Mouse (Mus musculus) MEL (cell line): ENCODE measurements around the gene Cgref1. TPM values are rescaled to one million over a fixed set of nuclear protein-coding genes. Genes with fewer than 3 reads are reported as not detected.
A peak's percentile ranks its signal among the peaks of the same experiment; 100 is the strongest.

Experiments used
- DNase-seq: peaks from one replicate; pipeline ENCODE4 v3.0.0; 2011; ENCODE audit warnings: low read depth, low spot score
- H3K27ac ChIP-seq: 2 replicates; pipeline ENCODE4 v1.5.1; 2012; ENCODE audit warnings: low read depth, mild to moderate bottlenecking, control low read depth, low read length, moderate library complexity; ENCODE audit not compliant: control insufficient read depth
- H3K27me3 ChIP-seq, 2 experiments: fragments of 150-350 bp in 1 of 2; sonication (generic) in 1 of 2; 2 replicates each; pipeline ENCODE4 v1.6.1; 2012; ENCODE audit warnings: low read length in 2 of 2, mild to moderate bottlenecking in 2 of 2, improper control_type of control experiment in 1 of 2, moderate library complexity in 1 of 2; ENCODE audit not compliant: insufficient read depth in 2 of 2, control insufficient read depth in 1 of 2
- H3K36me3 ChIP-seq, 2 experiments: 2 replicates each; pipeline ENCODE4 v1.6.1; 2012 to 2014; ENCODE audit warnings: low read length in 2 of 2, improper control_type of control experiment in 1 of 2, inconsistent platforms in 1 of 2, mild to moderate bottlenecking in 1 of 2; ENCODE audit not compliant: insufficient read depth in 2 of 2, control insufficient read depth in 1 of 2
- H3K4me1 ChIP-seq, 2 experiments: fragments of 150-350 bp in 1 of 2; sonication (generic) in 1 of 2; 2 replicates each; pipeline ENCODE4 v1.6.1; 2012; ENCODE audit warnings: low read length in 2 of 2, improper control_type of control experiment in 1 of 2, mild to moderate bottlenecking in 1 of 2; ENCODE audit not compliant: insufficient read depth in 2 of 2, control insufficient read depth in 1 of 2
- H3K4me3 ChIP-seq, 2 experiments: fragments of 150-350 bp in 1 of 2; sonication (generic) in 1 of 2; 2 replicates each; pipeline ENCODE4 v1.5.1; 2012; ENCODE audit warnings: low read depth in 2 of 2, low read length in 2 of 2, mild to moderate bottlenecking in 2 of 2, moderate library complexity in 2 of 2, control low read depth in 1 of 2, improper control_type of control experiment in 1 of 2; ENCODE audit not compliant: control insufficient read depth in 1 of 2, insufficient read depth in 1 of 2
- H3K79me2 ChIP-seq: 2 replicates; pipeline ENCODE4 v1.6.1; 2012; ENCODE audit warnings: mild to moderate bottlenecking, low read length, moderate library complexity; ENCODE audit not compliant: control insufficient read depth, poor library complexity, insufficient read depth
- H3K9ac ChIP-seq: 2 replicates; pipeline ENCODE4 v1.6.1; 2012; ENCODE audit warnings: low read depth, mild to moderate bottlenecking, control low read depth, low read length, moderate library complexity; ENCODE audit not compliant: control insufficient read depth, poor library complexity, severe bottlenecking
- H3K9me3 ChIP-seq: fragments of 150-350 bp; sonication (generic); replicated peaks from 2 replicates; pipeline ENCODE4 v1.6.1; 2012; ENCODE audit warnings: mild to moderate bottlenecking, low read length, improper control_type of control experiment, moderate library complexity; ENCODE audit not compliant: insufficient read depth
- BHLHE40 ChIP-seq: IDR thresholded peaks from 2 replicates; pipeline ENCODE4 v1.6.1; 2012; ENCODE audit warnings: low read depth, mild to moderate bottlenecking, inconsistent platforms, low read length, improper control_type of control experiment, borderline replicate concordance
- CHD1 ChIP-seq: IDR thresholded peaks from 2 replicates; pipeline ENCODE4 v1.6.1; 2012; ENCODE audit warnings: low read depth, mild to moderate bottlenecking, inconsistent platforms, low read length, improper control_type of control experiment
- E2F4 ChIP-seq: IDR thresholded peaks from 2 replicates; pipeline ENCODE4 v1.6.1; 2011; ENCODE audit warnings: low read depth, low read length, improper control_type of control experiment, borderline replicate concordance
- EP300 ChIP-seq, 2 experiments: IDR thresholded peaks; 2 replicates each; pipeline ENCODE4 v1.6.1; 2011; ENCODE audit warnings: improper control_type of control experiment in 2 of 2, low read length in 2 of 2, low read depth in 1 of 2, mild to moderate bottlenecking in 1 of 2
- GATA1 ChIP-seq: IDR thresholded peaks from 2 replicates; pipeline ENCODE4 v1.6.1; 2011; ENCODE audit warnings: low read depth, low read length, improper control_type of control experiment
- JUND ChIP-seq: IDR thresholded peaks from 2 replicates; pipeline ENCODE4 v1.6.1; 2011; ENCODE audit warnings: low read depth, mild to moderate bottlenecking, improper control_type of control experiment, low read length
- KAT2A ChIP-seq: conservative IDR thresholded peaks from 2 replicates; pipeline ENCODE4 v1.6.1; 2012; ENCODE audit warnings: low read depth, low read length, improper control_type of control experiment, inconsistent platforms
- MAX ChIP-seq: IDR thresholded peaks from 2 replicates; pipeline ENCODE4 v1.6.1; 2011; ENCODE audit warnings: low read length, improper control_type of control experiment
- MAZ ChIP-seq: IDR thresholded peaks from 2 replicates; pipeline ENCODE4 v1.6.1; 2012; ENCODE audit warnings: low read depth, mild to moderate bottlenecking, inconsistent platforms, low read length, improper control_type of control experiment
- MXI1 ChIP-seq: IDR thresholded peaks from 2 replicates; pipeline ENCODE4 v1.6.1; 2011; ENCODE audit warnings: mild to moderate bottlenecking, low read depth, low read length, improper control_type of control experiment
- NRF1 ChIP-seq: IDR thresholded peaks from 2 replicates; pipeline ENCODE4 v1.6.1; 2014; ENCODE audit warnings: low read depth, mild to moderate bottlenecking, inconsistent platforms, low read length, improper control_type of control experiment, moderate library complexity; ENCODE audit not compliant: poor library complexity, insufficient read depth, severe bottlenecking
- POLR2AphosphoS2 ChIP-seq: IDR thresholded peaks from 2 replicates; pipeline ENCODE4 v1.6.1; 2011; ENCODE audit warnings: low read length, improper control_type of control experiment
- RAD21 ChIP-seq: IDR thresholded peaks from 2 replicates; pipeline ENCODE4 v1.6.1; 2011; ENCODE audit warnings: mild to moderate bottlenecking, low read depth, low read length, improper control_type of control experiment
- RCOR1 ChIP-seq: IDR thresholded peaks from 2 replicates; pipeline ENCODE4 v1.6.1; 2012; ENCODE audit warnings: low read depth, mild to moderate bottlenecking, inconsistent platforms, low read length, improper control_type of control experiment
- TBP ChIP-seq: IDR thresholded peaks from 2 replicates; pipeline ENCODE4 v1.8.0; 2011; ENCODE audit warnings: low read depth, low read length, improper control_type of control experiment
- TCF12 ChIP-seq: IDR thresholded peaks from 2 replicates; pipeline ENCODE4 v1.6.1; 2014; ENCODE audit warnings: low read depth, mild to moderate bottlenecking, inconsistent platforms, low read length, improper control_type of control experiment, moderate library complexity
- UBTF ChIP-seq: IDR thresholded peaks from 2 replicates; pipeline ENCODE4 v1.6.1; 2012; ENCODE audit warnings: low read depth, mild to moderate bottlenecking, inconsistent platforms, low read length, improper control_type of control experiment, moderate library complexity, borderline replicate concordance; ENCODE audit not compliant: insufficient read depth
- USF2 ChIP-seq, 2 experiments: IDR thresholded peaks; 2 replicates each; pipeline ENCODE4 v1.6.1; 2011 to 2012; ENCODE audit warnings: improper control_type of control experiment in 2 of 2, low read length in 2 of 2, borderline replicate concordance in 1 of 2, inconsistent platforms in 1 of 2, low read depth in 1 of 2, mild to moderate bottlenecking in 1 of 2; ENCODE audit not compliant: insufficient read depth in 1 of 2
- ZNF384 ChIP-seq: IDR thresholded peaks from 2 replicates; pipeline ENCODE4 v1.6.1; 2012; ENCODE audit warnings: low read depth, mild to moderate bottlenecking, inconsistent platforms, low read length, improper control_type of control experiment
- polyA plus RNA-seq, 2 experiments: library from polyadenylated mRNA; stranded (reverse) in 1 of 2; unstranded in 1 of 2; fragments of >175 nt in 1 of 2; fragments of >200 nt in 1 of 2; gene quantifications; 2 replicates each; pipeline versions ENCODE4 v1.2.1 to v1.2.4; 2012; ENCODE audit warnings: low replicate concordance in 2 of 2, low read depth in 1 of 2; ENCODE audit not compliant: insufficient read length in 2 of 2, insufficient read depth in 1 of 2, missing spikeins in 1 of 2
- total RNA-seq: library from RNA; depleted of rRNA; stranded (reverse); fragments of 300-350 nt; gene quantifications from 2 replicates; pipeline ENCODE4 v1.2.3, GENCODE M21; 2012

Cgref1 gene
- total and polyA plus RNA-seq, 3 experiments: 1.4 TPM; not detected in 2

DNA sequence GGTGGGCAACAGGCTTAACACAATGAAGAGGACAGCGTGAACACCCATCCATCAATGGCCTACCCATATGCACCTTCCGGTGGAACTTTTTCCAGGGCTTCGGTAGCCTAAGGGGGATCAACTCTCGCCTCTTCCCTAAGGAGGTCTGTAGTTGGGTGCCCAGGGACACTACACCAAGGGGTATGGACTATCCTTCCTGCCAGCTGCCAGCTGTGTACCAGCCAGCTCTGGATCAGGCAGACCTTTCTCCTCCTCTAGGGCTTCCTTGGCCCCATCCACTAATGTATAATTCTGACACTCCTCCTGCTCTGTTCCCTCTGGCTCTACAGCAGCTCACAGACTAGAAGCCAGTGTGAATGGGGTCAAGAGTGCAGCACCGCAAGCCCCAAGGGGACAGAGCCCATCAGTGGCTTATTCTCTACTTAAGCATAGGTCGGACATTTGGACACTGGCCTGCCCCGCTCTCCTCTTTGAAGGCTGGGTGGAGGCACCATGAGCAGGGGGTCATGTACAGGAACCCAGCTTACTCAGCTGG is 31.2 kb downstream of the Cgref1 start:
- DNase-seq: no peak
- Histone ChIP-seq H3K9ac (no peak overlapping the region), H3K4me3 (no peak overlapping the region), H3K79me2 (no peaks in the 10 kb centered on the region), H3K4me1 (peaks cover 16 to 36% of the 10 kb centered on the region in 2 experiments), H3K27me3 (no peaks in the 10 kb centered on the region), H3K27ac (peak overlapping the region; percentile 15; the same call in 1 of the 2 replicates), H3K36me3 (peaks cover 0 to 22% of the 10 kb centered on the region in 2 experiments; a peak in 2 of 4 replicates), H3K9me3 (no peaks in the 10 kb centered on the region)
- TF ChIP-seq KAT2A: no peak
- TF ChIP-seq CHD1: no peak
- TF ChIP-seq MAZ: no peak
- TF ChIP-seq TBP: no peak
- TF ChIP-seq USF2 (IDR thresholded peaks at IDR 0.05; ENCODE audit: borderline replicate concordance in 1 of 2, insufficient read depth in 1 of 2, low read depth in 1 of 2, low read length in 2 of 2): no peak
- no peak for TF ChIP-seq MAX
- TF ChIP-seq EP300 (IDR thresholded peaks at IDR 0.05; ENCODE audit: low read depth in 1 of 2, low read length in 2 of 2): no peak
- no peak for TF ChIP-seq GATA1
- no peak for TF ChIP-seq TCF12
- TF ChIP-seq NRF1: no peak
- no peak for TF ChIP-seq E2F4
- no peak for TF ChIP-seq ZNF384
- no peak for TF ChIP-seq BHLHE40
- no peak for TF ChIP-seq RCOR1
- no peak for TF ChIP-seq MXI1
- TF ChIP-seq JUND: no peak
- no peak for TF ChIP-seq UBTF
- TF ChIP-seq RAD21: no peak
- TF ChIP-seq POLR2AphosphoS2: no peak
